Mouse (Mus musculus) heart, adult 2 months (tissue): ENCODE data around the gene Rest.

Experiments used
- CTCF ChIP-seq: fragments of 200-600 bp; IDR thresholded peaks from 2 replicates; pipeline ENCODE4 v1.8.1; 2022; ENCODE audit warnings: antibody characterized with exemption, mild to moderate bottlenecking, moderate library complexity
- EP300 ChIP-seq: fragments of 200-500 bp; IDR thresholded peaks from 2 replicates; pipeline ENCODE4 v1.6.1; 2011; ENCODE audit warnings: low read depth, low read length, control low read depth; ENCODE audit not compliant: insufficient read depth

- TF ChIP-seq CTCF (no peak), EP300 (no peak)
These were observed 6.0 kb upstream of the Rest start for GRCm38 (mm10) chr5:77259315-77259714.
